Mouse (Mus musculus): ENCODE measurements around the gene Ccdc33.

DNA sequence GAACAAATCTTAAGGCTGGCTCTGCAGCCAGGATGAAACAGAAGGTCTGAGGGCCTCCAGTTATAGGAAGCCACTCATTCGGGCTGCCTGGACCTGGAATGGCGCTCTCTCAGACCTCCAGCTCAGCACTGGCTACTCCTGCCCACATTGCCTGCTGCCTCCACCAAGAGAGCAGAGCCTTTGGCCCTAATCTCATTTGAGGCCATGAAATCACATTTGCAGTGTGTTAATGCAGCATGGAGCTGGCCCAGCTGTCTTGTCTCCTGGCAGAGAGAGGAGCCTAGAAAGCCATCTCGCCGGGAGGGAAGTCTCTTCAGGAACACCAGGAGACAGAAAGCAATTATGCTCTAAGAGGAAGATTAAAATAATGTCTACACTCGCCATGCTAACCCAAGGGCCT lies 11.1 kb downstream of the Ccdc33 start:
- TF ChIP-seq CTCF (IDR thresholded peaks at IDR 0.05; ENCODE audit: low read depth) (no peak), EP300 (IDR thresholded peaks at IDR 0.05; ENCODE audit: low read depth) (no peak)

Data from liver, embryonic 14.5 days (tissue).